8 mouse cellular contexts compared by ENCODE assay signal in the genomic region with DNA sequence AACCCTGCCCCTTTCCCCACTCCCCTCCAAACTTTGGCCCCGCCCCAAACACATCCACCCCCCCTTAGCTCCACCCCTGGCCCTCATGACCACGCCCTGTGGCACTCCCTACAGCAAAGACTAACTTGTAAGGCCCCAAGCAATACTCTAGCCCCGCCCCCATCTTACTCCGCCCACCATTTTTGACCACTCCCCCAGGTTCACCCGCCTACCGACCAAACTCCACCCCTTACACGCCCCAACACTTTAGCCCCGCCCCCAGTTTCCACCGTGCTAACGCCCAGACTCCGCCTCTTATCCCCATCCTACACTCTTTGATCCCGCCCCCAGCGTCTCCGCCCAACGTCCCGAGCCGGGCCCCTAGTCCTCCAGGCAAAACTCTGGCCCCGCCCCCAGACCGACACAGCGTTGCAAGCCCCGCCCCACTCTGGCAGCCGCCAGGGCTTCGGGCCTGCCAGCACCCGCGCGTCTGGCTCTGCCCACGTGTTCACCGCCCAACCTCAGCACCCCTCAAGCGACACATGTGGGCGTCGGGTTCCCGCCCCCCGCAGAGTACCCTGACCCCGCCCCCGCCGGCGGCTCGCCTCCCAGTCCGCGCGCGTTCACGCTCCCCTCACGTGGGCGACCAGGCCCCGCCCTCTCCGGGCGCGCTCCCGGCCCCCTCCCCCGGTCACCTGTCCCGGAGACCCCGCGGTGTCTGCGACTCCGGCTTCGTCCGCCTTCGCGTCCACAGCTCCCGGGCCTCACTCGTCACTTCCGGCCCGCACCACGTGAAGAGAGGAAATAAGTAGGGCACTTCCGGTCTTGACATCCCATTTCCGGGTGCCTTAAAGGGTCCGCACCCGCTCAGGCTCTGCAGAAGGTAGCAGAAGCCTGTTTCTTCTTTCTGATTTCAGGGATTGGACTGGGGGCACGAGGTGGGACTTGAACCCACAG. TPM values are rescaled to one million over a fixed set of nuclear protein-coding genes. Genes with fewer than 3 reads are reported as not detected.
DNase-seq lines count a peak whose midpoint lies in the region; ATAC-seq and TF ChIP-seq lines count a peak whose summit lies in the region.

A gene (minus strand): TSS at position 770 of the 936 bp plus-strand sequence.

- no peak for TF ChIP-seq EP300 in CH12.LX (IDR thresholded peaks at IDR 0.05; ENCODE audit: low read length)
- 0 out of 2 replicates have a peak, but pooled peaks have one; percentile 43 for TF ChIP-seq EP300 in heart, postnatal 0 days (IDR thresholded peaks at IDR 0.05; ENCODE audit: low read depth)

- peak; percentile 85 for TF ChIP-seq POLR2A in CH12.LX (IDR thresholded peaks at IDR 0.05; ENCODE audit: low read depth, low read length)
- peak; percentile 55; the same call in 1 of the 2 replicates for TF ChIP-seq POLR2A in testis, adult 2 months (IDR thresholded peaks at IDR 0.05; ENCODE audit: control insufficient read depth, low read depth, low read length)

- H3K27ac ChIP-seq in CH12.LX (ENCODE audit: insufficient read depth, low read depth): peak within 1 kb of the TSS; percentile 80
- H3K27ac ChIP-seq in forebrain, embryonic 12.5 days: peak within 1 kb of the TSS; percentile 95
- H3K27ac ChIP-seq in heart, postnatal 0 days (ENCODE audit: low read depth): peak within 1 kb of the TSS; percentile 98
- peak within 1 kb of the TSS; percentile 95 for H3K27ac ChIP-seq in liver, embryonic 16.5 days (ENCODE audit: low read length)
- peak within 1 kb of the TSS; percentile 91 for H3K27ac ChIP-seq in neural tube, embryonic 13.5 days (replicated peaks)
- H3K27ac ChIP-seq in testis, adult 2 months (ENCODE audit: control insufficient read depth, insufficient read depth, low read depth, low read length): peak within 1 kb of the TSS; percentile 80

- peak; percentile 94 for ATAC-seq in forebrain, embryonic 12.5 days (ENCODE audit: low FRiP score)
- peak; percentile 90 for ATAC-seq in heart, postnatal 0 days (ENCODE audit: insufficient read depth, low read depth)
- ATAC-seq in liver, embryonic 16.5 days (ENCODE audit: low read depth): peak; percentile 85
- ATAC-seq in neural tube, embryonic 13.5 days (ENCODE audit: low read depth): peak; percentile 95

- H3K9ac ChIP-seq in CH12.LX (ENCODE audit: insufficient read depth, low read depth): peak within 1 kb of the TSS; percentile 88
- H3K9ac ChIP-seq in forebrain, embryonic 12.5 days: peak within 1 kb of the TSS; percentile 71
- peak within 1 kb of the TSS; percentile 81 for H3K9ac ChIP-seq in heart, postnatal 0 days (replicated peaks; ENCODE audit: low read depth, low read length)
- H3K9ac ChIP-seq in liver, embryonic 16.5 days (ENCODE audit: low read depth, low read length): peak within 1 kb of the TSS; percentile 78
- H3K9ac ChIP-seq in neural tube, embryonic 13.5 days: peak within 1 kb of the TSS; percentile 70

- peaks cover 12% of the 10 kb centered on the region for H3K79me2 ChIP-seq in CH12.LX (replicated peaks; ENCODE audit: control insufficient read depth, extremely low read depth, insufficient read depth, poor library complexity, severe bottlenecking)

- in situ Hi-C loops in CH12.LX (cut with MboI; ENCODE audit: low pct_ligation_motif_present, low pct_unique_long_range_greater_than_20kb, low sequenced_read_pairs): no loop called here

- H3K4me2 ChIP-seq in CH12.LX (ENCODE audit: insufficient read depth, low read depth, poor library complexity, severe bottlenecking): peak within 1 kb of the TSS; percentile 52
- peak within 1 kb of the TSS; percentile 56 for H3K4me2 ChIP-seq in forebrain, embryonic 12.5 days
- H3K4me2 ChIP-seq in heart, postnatal 0 days (ENCODE audit: low read depth, low read length): peak within 1 kb of the TSS; percentile 71
- peak within 1 kb of the TSS; percentile 89 for H3K4me2 ChIP-seq in liver, embryonic 16.5 days (ENCODE audit: low read depth, low read length)
- H3K4me2 ChIP-seq in neural tube, embryonic 13.5 days: peak within 1 kb of the TSS; percentile 55

- H3K4me3 ChIP-seq in CH12.LX (replicated peaks in 1 of 3; ENCODE audit: low read depth in 2 of 3, low read length in 2 of 3, poor library complexity in 1 of 3): peak within 1 kb of the TSS; percentile 62 to 85 (median 71)
- H3K4me3 ChIP-seq in forebrain, embryonic 12.5 days (replicated peaks): peak within 1 kb of the TSS; percentile 81
- H3K4me3 ChIP-seq in heart, postnatal 0 days (ENCODE audit: low read depth, low read length): peak within 1 kb of the TSS; percentile 81
- peak within 1 kb of the TSS; percentile 81 for H3K4me3 ChIP-seq in liver, embryonic 16.5 days (ENCODE audit: low read depth, low read length)
- H3K4me3 ChIP-seq in neural tube, embryonic 13.5 days: peak within 1 kb of the TSS; percentile 58
- peak within 1 kb of the TSS; percentile 91 for H3K4me3 ChIP-seq in testis, adult 2 months (ENCODE audit: control insufficient read depth, low read depth, low read length)

- H3K4me1 ChIP-seq in CH12.LX (ENCODE audit: control insufficient read depth in 1 of 2, insufficient read depth in 2 of 2): peaks cover 0 to 14% of the 10 kb centered on the region in 2 experiments; a peak in 2 of 4 replicates
- peaks cover 11% of the 10 kb centered on the region for H3K4me1 ChIP-seq in forebrain, embryonic 12.5 days
- no peaks in the 10 kb centered on the region; the same call in 1 of the 2 replicates for H3K4me1 ChIP-seq in heart, postnatal 0 days (ENCODE audit: control insufficient read depth, insufficient read depth)
- peaks cover 21% of the 10 kb centered on the region for H3K4me1 ChIP-seq in liver, embryonic 16.5 days (ENCODE audit: control insufficient read depth, low read depth, low read length)
- peaks cover 14% of the 10 kb centered on the region for H3K4me1 ChIP-seq in neural tube, embryonic 13.5 days (replicated peaks)
- H3K4me1 ChIP-seq in testis, adult 2 months (ENCODE audit: control insufficient read depth, insufficient read depth, low read length): peaks cover 10% of the 10 kb centered on the region

- peak; percentile 99 for DNase-seq in CH12.LX (ENCODE audit: extremely low read depth)
- DNase-seq in c-Kit-positive CD71-positive TER-119-negative erythroid progenitor cells, embryonic 14.5 days (ENCODE audit: low read depth): peak; percentile 99
- peak; percentile 99 for DNase-seq in heart, postnatal 0 days (ENCODE audit: low spot score)
- peak; percentile 100 for DNase-seq in kidney, postnatal 4 days

- WGBS in forebrain, embryonic 12.5 days: under 1% methylated on average over 69 of the region's 70 CpGs
- WGBS in heart, postnatal 0 days: 1% methylated on average over 60 of the region's 70 CpGs
- under 1% methylated on average over 67 of the region's 70 CpGs for WGBS in liver, embryonic 16.5 days (ENCODE audit: insufficient replicate concordance)
- under 1% methylated on average over 70 of the region's 70 CpGs for WGBS in neural tube, embryonic 13.5 days

- peaks cover 27 to 35% of the 10 kb centered on the region in 2 experiments for H3K36me3 ChIP-seq in CH12.LX (replicated peaks in 1 of 2; ENCODE audit: control insufficient read depth in 1 of 2, insufficient read depth in 1 of 2, low read length in 1 of 2)
- H3K36me3 ChIP-seq in forebrain, embryonic 12.5 days (replicated peaks): peaks cover 30% of the 10 kb centered on the region
- peaks cover 30% of the 10 kb centered on the region for H3K36me3 ChIP-seq in heart, postnatal 0 days (replicated peaks; ENCODE audit: control insufficient read depth, insufficient read depth, low read length)
- peaks cover 19% of the 10 kb centered on the region for H3K36me3 ChIP-seq in liver, embryonic 16.5 days (ENCODE audit: control insufficient read depth, insufficient read depth)
- peaks cover 29% of the 10 kb centered on the region for H3K36me3 ChIP-seq in neural tube, embryonic 13.5 days
- H3K36me3 ChIP-seq in testis, adult 2 months (ENCODE audit: control insufficient read depth, insufficient read depth, low read length): peaks cover 6% of the 10 kb centered on the region

- no peak for TF ChIP-seq RAD21 in CH12.LX (IDR thresholded peaks at IDR 0.05; ENCODE audit: low read depth, low read length)

- no peaks in the 10 kb centered on the region for H3K9me3 ChIP-seq in CH12.LX (replicated peaks; ENCODE audit: low read length)
- H3K9me3 ChIP-seq in forebrain, embryonic 12.5 days: no peaks in the 10 kb centered on the region
- H3K9me3 ChIP-seq in heart, postnatal 0 days (replicated peaks; ENCODE audit: control insufficient read depth, low read length): no peaks in the 10 kb centered on the region
- no peaks in the 10 kb centered on the region for H3K9me3 ChIP-seq in liver, embryonic 16.5 days (replicated peaks; ENCODE audit: control insufficient read depth, low read length)
- no peaks in the 10 kb centered on the region for H3K9me3 ChIP-seq in neural tube, embryonic 13.5 days

- no peak for TF ChIP-seq CTCF in CH12.LX (conservative IDR thresholded peaks at IDR 0.05 in 1 of 2, IDR thresholded peaks at IDR 0.05 in 1 of 2; ENCODE audit: low read depth in 2 of 2, low read length in 2 of 2)
- TF ChIP-seq CTCF in heart, postnatal 0 days (IDR thresholded peaks at IDR 0.05; ENCODE audit: low read depth): no peak
- TF ChIP-seq CTCF in testis, adult 2 months (IDR thresholded peaks at IDR 0.05; ENCODE audit: control insufficient read depth, insufficient read depth, insufficient replicate concordance, low read depth, low read length): no peak

- dilution Hi-C loops in CH12.LX (cut with MboI; ENCODE audit: extremely low pct_ligation_motif_present, extremely low pct_unique_long_range_greater_than_20kb, low sequenced_read_pairs): no loop called here

- no peaks in the 10 kb centered on the region for H3K27me3 ChIP-seq in CH12.LX (replicated peaks)
- H3K27me3 ChIP-seq in forebrain, embryonic 12.5 days: no peaks in the 10 kb centered on the region
- H3K27me3 ChIP-seq in heart, postnatal 0 days (ENCODE audit: control insufficient read depth, insufficient read depth, low read length): no peaks in the 10 kb centered on the region
- H3K27me3 ChIP-seq in liver, embryonic 16.5 days (ENCODE audit: control insufficient read depth, insufficient read depth, low read depth, low read length): no peaks in the 10 kb centered on the region
- no peaks in the 10 kb centered on the region for H3K27me3 ChIP-seq in neural tube, embryonic 13.5 days
- H3K27me3 ChIP-seq in testis, adult 2 months (ENCODE audit: control insufficient read depth, insufficient read depth, low read length): no peaks in the 10 kb centered on the region

TF ChIP-seq in CH12.LX, 34 proteins besides CTCF, POLR2A, EP300 and RAD21 (continues in another document):
- TF ChIP-seq MAX (IDR thresholded peaks at IDR 0.05; ENCODE audit: low read length) (peak; percentile 96), ZC3H11A (IDR thresholded peaks at IDR 0.05; ENCODE audit: low read depth, low read length) (no peak)

RNA-seq across cellular contexts. Expression of the gene that starts here (rescaled TPM):
- total RNA-seq in CH12.LX (2012; rRNA removed) (47.6 and 53.3 TPM in 2 replicates), CH12.LX (2014; rRNA removed) (32.0 and 37.5 TPM in 2 replicates)
- 81.0 and 94.2 TPM in 2 replicates for polyA plus RNA-seq in CH12.LX (2012; ENCODE audit: insufficient read length, low read depth)
- 42.3 and 44.6 TPM in 2 replicates for polyA plus RNA-seq in forebrain, embryonic 12.5 days (2016; fragmentation: Nextera tagmentation; extraction: Ambion mirVana)
- 5.7 and 43.7 TPM in 2 replicates for total RNA-seq in heart, postnatal 0 days (2014; rRNA removed; ENCODE audit: low replicate concordance)
- polyA plus RNA-seq in heart, postnatal 0 days (2015; fragmentation: Nextera tagmentation; extraction: Ambion mirVana): 4.7 and 7.2 TPM in 2 replicates
- 9.0 and 10.9 TPM in 2 replicates for polyA plus RNA-seq in liver, embryonic 16.5 days (2015; fragmentation: Nextera tagmentation; extraction: Ambion mirVana)
- 31.2 and 35.4 TPM in 2 replicates for polyA plus RNA-seq in neural tube, embryonic 13.5 days (2015; fragmentation: Nextera tagmentation; extraction: Ambion mirVana)
- 46.0 and 47.1 TPM in 2 replicates for polyA plus RNA-seq in testis, adult 2 months (2012; rRNA removed)

Comparison
In these comparisons a context has a peak if more than half of its experiments do, and no peak if none do; other contexts are left out.
1. Peak in every context shown above with its lines: DNase-seq, ATAC-seq, H3K4me3 ChIP-seq and H3K27ac ChIP-seq.